In genomic region chr13:103244053-103244452, GRCm38 (mm10) we compare ENCODE assay signal across 21 mouse cellular contexts.
"Had no signal": no experiment of that assay in that cellular context is flagged by ENCODE, and none has a peak within 500 bp of the region (broad histone marks: within the 10 kb centered on the region; RNA-seq: fewer than 3 reads in every experiment).

No protein-coding gene starts in this region.

- H3K27me3 ChIP-seq: heart, embryonic 13.5 days; heart, embryonic 15.5 days; hindbrain, embryonic 13.5 days; hindbrain, embryonic 15.5 days; limb, embryonic 13.5 days; limb, embryonic 15.5 days; liver, embryonic 12.5 days had no signal

- DNase-seq: gastrocnemius, postnatal 14 days; gastrocnemius, postnatal 36 days; heart, adult 2 months; heart, postnatal 14 days; heart, postnatal 36 days; kidney, adult 11 months; layer of hippocampus, adult 9-11 months; layer of hippocampus, postnatal 36 days; left cerebral cortex, postnatal 4 days had no signal

- ATAC-seq: hindbrain, postnatal 0 days; intestine, embryonic 16.5 days; liver, embryonic 12.5 days had no signal

- H3K4me1 ChIP-seq: heart, embryonic 13.5 days; heart, embryonic 15.5 days; limb, embryonic 15.5 days; liver, embryonic 12.5 days had no signal

- H3K27ac ChIP-seq: heart, adult 2 months; heart, embryonic 13.5 days; heart, embryonic 15.5 days; hindbrain, embryonic 13.5 days; hindbrain, embryonic 15.5 days; hindbrain, postnatal 0 days; kidney, postnatal 0 days; limb, embryonic 13.5 days; limb, embryonic 15.5 days; liver, embryonic 12.5 days; liver, embryonic 14.5 days had no signal

- H3K36me3 ChIP-seq: heart, embryonic 13.5 days; heart, embryonic 15.5 days; hindbrain, embryonic 13.5 days; hindbrain, embryonic 15.5 days; limb, embryonic 13.5 days; limb, embryonic 15.5 days; liver, embryonic 12.5 days had no signal

- H3K9me3 ChIP-seq: heart, embryonic 13.5 days; heart, embryonic 15.5 days; hindbrain, embryonic 13.5 days; hindbrain, embryonic 15.5 days; limb, embryonic 13.5 days; limb, embryonic 15.5 days; liver, embryonic 12.5 days had no signal

- H3K4me2 ChIP-seq: heart, embryonic 11.5 days; heart, embryonic 13.5 days; heart, embryonic 15.5 days; hindbrain, embryonic 13.5 days; hindbrain, embryonic 15.5 days; limb, embryonic 13.5 days; limb, embryonic 15.5 days; liver, embryonic 12.5 days had no signal

- H3K4me3 ChIP-seq: heart, adult 2 months; heart, embryonic 13.5 days; heart, embryonic 15.5 days; hindbrain, embryonic 13.5 days; hindbrain, embryonic 15.5 days; limb, embryonic 13.5 days; limb, embryonic 15.5 days; liver, embryonic 12.5 days had no signal

- H3K9ac ChIP-seq: heart, embryonic 13.5 days; heart, embryonic 15.5 days; hindbrain, embryonic 13.5 days; hindbrain, embryonic 15.5 days; limb, embryonic 13.5 days; limb, embryonic 15.5 days; liver, embryonic 12.5 days; liver, embryonic 14.5 days had no signal
